Mouse (Mus musculus): Measurements from ENCODE around the gene Arhgap32. TPM values are rescaled to one million over a fixed set of nuclear protein-coding genes. Genes with fewer than 3 reads are reported as not detected.

Arhgap32 gene
- polyA plus RNA-seq (2011; ENCODE audit: insufficient read depth, insufficient read length, low replicate concordance, missing spikeins), result 2.6 and 2.8 TPM in 2 replicates

GRCm38 (mm10) chr9:32115786-32116185 is at the start of gene Arhgap32:
Gene Arhgap32 (plus strand): TSS chr9:32116136.
- WGBS, result 82% methylated on average over 1 of the region's 1 CpGs
- H3K4me3 ChIP-seq (replicated peaks; ENCODE audit: control insufficient read depth, low read depth, low read length), result no peak within 1 kb of the TSS
- H3K27ac ChIP-seq (ENCODE audit: control insufficient read depth, insufficient read depth, low read depth, low read length, poor library complexity), result no peak within 1 kb of the TSS
- TF ChIP-seq CTCF (IDR thresholded peaks at IDR 0.05; ENCODE audit: control insufficient read depth, insufficient read depth, low read length) (no peak), POLR2A (IDR thresholded peaks at IDR 0.05; ENCODE audit: borderline replicate concordance, control insufficient read depth, low read depth, low read length) (no peak)
- peaks cover 2% of the 10 kb centered on the region; the same call in 1 of the 2 replicates for H3K4me1 ChIP-seq (ENCODE audit: control insufficient read depth, insufficient read depth, low read length)

- WGBS, result 38% methylated on average over 6 of the region's 6 CpGs
- Histone ChIP-seq H3K4me1 (ENCODE audit: control insufficient read depth, insufficient read depth, low read length) (no peaks in the 10 kb centered on the region), H3K4me3 (replicated peaks; ENCODE audit: control insufficient read depth, low read depth, low read length) (no peak overlapping the region), H3K27ac (ENCODE audit: control insufficient read depth, insufficient read depth, low read depth, low read length, poor library complexity) (no peak overlapping the region)
- TF ChIP-seq POLR2A (IDR thresholded peaks at IDR 0.05; ENCODE audit: borderline replicate concordance, control insufficient read depth, low read depth, low read length), result no peak
- no peak for TF ChIP-seq CTCF (IDR thresholded peaks at IDR 0.05; ENCODE audit: control insufficient read depth, insufficient read depth, low read length)
Observed at GRCm38 (mm10) chr9:32072778-32073177, 43.2 kb upstream of the Arhgap32 start.

GRCm38 (mm10) chr9:32088106-32088776 is 27.7 kb upstream of the Arhgap32 start:
- H3K4me1 ChIP-seq (ENCODE audit: control insufficient read depth, insufficient read depth, low read length), result no peaks in the 10 kb centered on the region
- H3K4me3 ChIP-seq (replicated peaks; ENCODE audit: control insufficient read depth, low read depth, low read length), result no peak overlapping the region
- TF ChIP-seq CTCF (IDR thresholded peaks at IDR 0.05; ENCODE audit: control insufficient read depth, insufficient read depth, low read length) (no peak), POLR2A (IDR thresholded peaks at IDR 0.05; ENCODE audit: borderline replicate concordance, control insufficient read depth, low read depth, low read length) (no peak)
- no peak overlapping the region for H3K27ac ChIP-seq (ENCODE audit: control insufficient read depth, insufficient read depth, low read depth, low read length, poor library complexity)
- WGBS, result 48% methylated on average over 4 of the region's 4 CpGs

- no peaks in the 10 kb centered on the region; the same call in 1 of the 2 replicates for H3K4me1 ChIP-seq (ENCODE audit: control insufficient read depth, insufficient read depth, low read length)
- H3K4me3 ChIP-seq (replicated peaks; ENCODE audit: control insufficient read depth, low read depth, low read length), result no peak overlapping the region
- no peak overlapping the region for H3K27ac ChIP-seq (ENCODE audit: control insufficient read depth, insufficient read depth, low read depth, low read length, poor library complexity)
- 59% methylated on average over 3 of the region's 3 CpGs for WGBS
- no peak for TF ChIP-seq CTCF (IDR thresholded peaks at IDR 0.05; ENCODE audit: control insufficient read depth, insufficient read depth, low read length)
- no peak for TF ChIP-seq POLR2A (IDR thresholded peaks at IDR 0.05; ENCODE audit: borderline replicate concordance, control insufficient read depth, low read depth, low read length)
Observed at GRCm38 (mm10) chr9:32088882-32089281, 27.1 kb upstream of the Arhgap32 start.

- TF ChIP-seq CTCF (IDR thresholded peaks at IDR 0.05; ENCODE audit: control insufficient read depth, insufficient read depth, low read length), result no peak
- no peak for TF ChIP-seq POLR2A (IDR thresholded peaks at IDR 0.05; ENCODE audit: borderline replicate concordance, control insufficient read depth, low read depth, low read length)
- no peak overlapping the region for H3K27ac ChIP-seq (ENCODE audit: control insufficient read depth, insufficient read depth, low read depth, low read length, poor library complexity)
- WGBS, result 33% methylated on average over 2 of the region's 2 CpGs
- H3K4me1 ChIP-seq (ENCODE audit: control insufficient read depth, insufficient read depth, low read length), result no peaks in the 10 kb centered on the region; the same call in 1 of the 2 replicates
- H3K4me3 ChIP-seq (replicated peaks; ENCODE audit: control insufficient read depth, low read depth, low read length), result no peak overlapping the region
Observed at GRCm38 (mm10) chr9:32093456-32093855, 22.5 kb upstream of the Arhgap32 start.

GRCm38 (mm10) chr9:32094351-32095120 is 21.4 kb upstream of the Arhgap32 start:
- no peak overlapping the region for H3K4me3 ChIP-seq (replicated peaks; ENCODE audit: control insufficient read depth, low read depth, low read length)
- 9% methylated on average over 13 of the region's 13 CpGs for WGBS
- TF ChIP-seq CTCF (IDR thresholded peaks at IDR 0.05; ENCODE audit: control insufficient read depth, insufficient read depth, low read length) (no peak), POLR2A (IDR thresholded peaks at IDR 0.05; ENCODE audit: borderline replicate concordance, control insufficient read depth, low read depth, low read length) (no peak)
- H3K27ac ChIP-seq (ENCODE audit: control insufficient read depth, insufficient read depth, low read depth, low read length, poor library complexity), result no peak overlapping the region
- H3K4me1 ChIP-seq (ENCODE audit: control insufficient read depth, insufficient read depth, low read length), result no peaks in the 10 kb centered on the region; the same call in 1 of the 2 replicates

- H3K4me1 ChIP-seq (ENCODE audit: control insufficient read depth, insufficient read depth, low read length), result no peaks in the 10 kb centered on the region; the same call in 1 of the 2 replicates
- no peak overlapping the region for H3K27ac ChIP-seq (ENCODE audit: control insufficient read depth, insufficient read depth, low read depth, low read length, poor library complexity)
- WGBS, result 77% methylated on average over 4 of the region's 4 CpGs
- no peak overlapping the region for H3K4me3 ChIP-seq (replicated peaks; ENCODE audit: control insufficient read depth, low read depth, low read length)
- no peak for TF ChIP-seq POLR2A (IDR thresholded peaks at IDR 0.05; ENCODE audit: borderline replicate concordance, control insufficient read depth, low read depth, low read length)
Observed at GRCm38 (mm10) chr9:32095511-32095910, 20.4 kb upstream of the Arhgap32 start.

- Histone ChIP-seq H3K27ac (ENCODE audit: control insufficient read depth, insufficient read depth, low read depth, low read length, poor library complexity) (no peak overlapping the region), H3K4me1 (ENCODE audit: control insufficient read depth, insufficient read depth, low read length) (no peaks in the 10 kb centered on the region; the same call in 1 of the 2 replicates), H3K4me3 (replicated peaks; ENCODE audit: control insufficient read depth, low read depth, low read length) (no peak overlapping the region)
- TF ChIP-seq CTCF (IDR thresholded peaks at IDR 0.05; ENCODE audit: control insufficient read depth, insufficient read depth, low read length) (no peak), POLR2A (IDR thresholded peaks at IDR 0.05; ENCODE audit: borderline replicate concordance, control insufficient read depth, low read depth, low read length) (no peak)
- 75% methylated on average over 7 of the region's 7 CpGs for WGBS
Observed at GRCm38 (mm10) chr9:32096541-32096940, 19.4 kb upstream of the Arhgap32 start.

All from bone marrow, adult 2 months (tissue).